Mouse (Mus musculus) kidney, embryonic 14.5 days (tissue): ENCODE data around the gene Pros1. TPM values are rescaled to one million over a fixed set of nuclear protein-coding genes. Genes with fewer than 3 reads are reported as not detected.

Source experiments
- ATAC-seq: fragments of 200-750 bp; cut with Nextera tagmentation; 2 replicates; pipeline ENCODE4 v1.8.0; 2017; ENCODE audit warnings: moderate number of reproducible peaks, mild to moderate bottlenecking, moderate TSS enrichment, moderate library complexity; ENCODE audit not compliant: low FRiP score, low TSS enrichment
- H3K27ac ChIP-seq: fragments of 300-500 bp; sonication (generic); 2 replicates; pipeline ENCODE4 v1.5.1; 2014; ENCODE audit warnings: low read depth, mild to moderate bottlenecking, low read length, moderate library complexity, mixed read lengths
- H3K27me3 ChIP-seq: fragments of 300-500 bp; sonication (generic); 2 replicates; pipeline ENCODE4 v1.6.1; 2014; ENCODE audit warnings: mild to moderate bottlenecking, low read length; ENCODE audit not compliant: control insufficient read depth, insufficient read depth
- H3K36me3 ChIP-seq: fragments of 300-500 bp; sonication (generic); 2 replicates; pipeline ENCODE4 v1.6.1; 2014; ENCODE audit warnings: low read length, mixed read lengths; ENCODE audit not compliant: control insufficient read depth, insufficient read depth
- H3K4me1 ChIP-seq: fragments of 300-500 bp; sonication (generic); 2 replicates; pipeline ENCODE4 v1.6.1; 2014; ENCODE audit warnings: low read length, mixed read lengths; ENCODE audit not compliant: control insufficient read depth, insufficient read depth
- H3K4me2 ChIP-seq: fragments of 300-500 bp; sonication (generic); replicated peaks from 2 replicates; pipeline ENCODE4 v1.6.1; 2014; ENCODE audit warnings: low read depth, mild to moderate bottlenecking, low read length
- H3K4me3 ChIP-seq: fragments of 300-500 bp; sonication (generic); 2 replicates; pipeline ENCODE4 v1.5.1; 2014; ENCODE audit warnings: mild to moderate bottlenecking, low read length
- H3K9ac ChIP-seq: fragments of 300-500 bp; sonication (generic); 2 replicates; pipeline ENCODE4 v1.6.1; 2014; ENCODE audit warnings: low read depth, mild to moderate bottlenecking, low read length, moderate library complexity
- H3K9me3 ChIP-seq: fragments of 300-500 bp; sonication (generic); 2 replicates; pipeline ENCODE4 v1.6.1; 2016; ENCODE audit warnings: low read length; ENCODE audit not compliant: control insufficient read depth
- WGBS: fragments of 180-500 bp; shearing (Covaris S2); extraction: QIAGEN DNeasy Blood & Tissue Kit; methylation state at CpG from one replicate; pipeline ENCODE4 v1.1.7; 2014; 5-methylcytosine and 5-hydroxymethylcytosine counted together
- microRNA-seq: library from miRNA; unstranded; fragments of <30 nt; microRNA quantifications from one replicate; pipeline ENCODE4, GENCODE M21; 2016
- polyA plus RNA-seq: library from polyadenylated mRNA; unstranded; fragments of >200 nt; fragmentation: Nextera tagmentation; extraction: Ambion mirVana; gene quantifications from 2 replicates; pipeline ENCODE4 v1.2.1, GENCODE M21; 2014

The Pros1 gene
- polyA plus RNA-seq, 1 experiment from 2014 or later, result 28.9 TPM

DNA sequence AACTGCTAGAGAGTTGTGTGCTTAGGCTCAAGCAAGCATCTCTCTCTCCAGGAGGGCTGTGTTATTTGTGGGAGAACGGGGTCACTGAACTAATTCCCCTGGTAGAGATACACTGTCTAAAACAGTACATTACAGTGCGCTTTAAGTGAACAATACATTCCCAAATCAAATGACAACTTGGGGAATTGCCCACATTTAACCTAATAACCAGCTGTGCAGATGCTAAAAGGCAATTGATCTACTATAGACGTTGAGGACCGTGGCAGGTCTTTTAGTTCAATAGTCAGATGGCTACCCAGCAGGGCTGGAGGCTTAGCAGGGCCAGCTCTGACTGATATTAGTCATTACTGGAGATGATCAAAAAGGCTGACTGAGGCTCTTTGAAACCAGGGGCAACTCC is 104.4 kb downstream of the Pros1 start:
- WGBS, result 76% methylated on average over 4 of the region's 4 CpGs
- Histone ChIP-seq H3K27ac (no peak overlapping the region), H3K27me3 (no peaks in the 10 kb centered on the region), H3K4me1 (no peaks in the 10 kb centered on the region), H3K4me2 (no peak overlapping the region), H3K9ac (no peak overlapping the region), H3K9me3 (no peaks in the 10 kb centered on the region), H3K4me3 (no peak overlapping the region), H3K36me3 (no peaks in the 10 kb centered on the region)
- no peak for ATAC-seq

DNA sequence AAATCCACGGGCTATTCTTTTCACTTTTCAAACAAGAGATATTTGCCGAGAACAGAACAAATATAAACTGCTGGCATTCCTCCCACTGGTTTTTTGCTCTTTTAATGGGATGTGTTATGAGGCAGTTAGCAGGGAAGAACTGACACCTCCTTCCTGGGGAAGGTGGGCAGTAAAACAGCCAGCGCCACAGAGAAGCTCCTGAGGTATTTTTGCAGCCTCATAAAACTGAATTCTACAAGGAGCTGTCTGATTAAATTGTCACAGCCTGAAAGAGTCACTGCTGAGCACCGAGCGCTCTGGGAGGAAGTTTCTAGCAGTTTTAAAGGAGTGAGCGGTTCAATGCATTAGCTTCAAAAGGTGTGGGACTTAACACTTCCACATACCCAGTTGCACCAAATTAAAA is 110.3 kb downstream of the Pros1 start:
- H3K9me3 ChIP-seq, result no peaks in the 10 kb centered on the region
- H3K9ac ChIP-seq, result no peak overlapping the region
- ATAC-seq, result no peak
- H3K27me3 ChIP-seq, result no peaks in the 10 kb centered on the region
- no peak overlapping the region for H3K4me3 ChIP-seq
- WGBS, result 13% methylated on average over 6 of the region's 6 CpGs
- H3K27ac ChIP-seq, result no peak overlapping the region
- no peaks in the 10 kb centered on the region for H3K4me1 ChIP-seq
- H3K36me3 ChIP-seq, result no peaks in the 10 kb centered on the region
- H3K4me2 ChIP-seq, result no peak overlapping the region

DNA sequence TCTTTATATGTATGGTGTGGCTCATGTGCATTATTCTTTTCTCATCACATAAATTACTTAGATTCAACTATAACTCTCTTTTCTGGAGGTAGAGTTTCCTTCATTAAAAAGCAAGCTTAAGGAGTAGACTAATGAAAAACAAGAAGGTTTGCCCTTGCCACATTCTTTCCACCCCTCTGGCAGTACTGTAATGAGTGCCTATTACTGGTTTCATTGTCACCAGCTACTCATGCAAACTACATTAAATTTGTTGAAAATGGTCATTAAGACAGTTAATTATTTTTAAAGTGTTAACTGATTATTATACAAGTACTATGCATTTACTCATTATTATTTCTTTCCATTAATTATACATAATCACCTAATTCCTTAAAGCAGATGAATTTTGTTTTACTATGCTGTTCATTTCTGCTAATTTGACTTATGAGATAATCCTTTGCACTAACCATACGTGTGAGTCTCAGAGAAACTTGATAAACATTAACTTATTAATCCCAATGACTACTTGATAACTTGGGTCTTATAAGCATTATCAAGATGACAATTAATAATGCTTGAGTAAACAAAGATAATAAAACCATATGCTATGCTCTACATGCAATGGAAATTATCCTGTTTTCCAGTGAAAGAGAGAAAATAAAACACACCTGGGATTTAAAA is 117.7 kb downstream of the Pros1 start:
- Histone ChIP-seq H3K4me1 (no peaks in the 10 kb centered on the region), H3K9me3 (no peaks in the 10 kb centered on the region), H3K4me2 (no peak overlapping the region), H3K36me3 (no peaks in the 10 kb centered on the region), H3K9ac (no peak overlapping the region), H3K4me3 (no peak overlapping the region), H3K27ac (no peak overlapping the region), H3K27me3 (no peaks in the 10 kb centered on the region)
- ATAC-seq, result no peak
- WGBS, result 80% methylated on average over 1 of the region's 1 CpGs

DNA sequence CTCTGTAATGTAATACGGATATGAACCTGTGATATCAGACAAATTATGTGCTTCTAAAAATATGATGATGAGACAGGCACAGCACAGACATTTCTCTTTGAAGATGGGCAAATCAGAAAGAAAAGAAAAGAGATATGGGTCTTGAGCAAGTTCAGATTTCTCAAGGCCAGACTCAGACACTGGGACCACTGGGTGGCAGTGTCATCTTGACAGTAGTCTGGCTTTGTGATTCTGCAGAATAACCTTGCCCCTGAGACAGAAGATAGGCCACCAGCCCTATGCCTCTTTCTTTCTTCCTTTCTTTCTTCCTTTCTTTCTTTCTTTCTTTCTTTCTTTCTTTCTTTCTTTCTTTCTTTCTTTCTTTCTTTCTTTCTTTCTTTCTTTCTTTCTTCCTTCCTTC is 120.8 kb downstream of the Pros1 start:
- Histone ChIP-seq H3K27ac (no peak overlapping the region), H3K27me3 (no peaks in the 10 kb centered on the region), H3K4me3 (no peak overlapping the region), H3K36me3 (no peaks in the 10 kb centered on the region), H3K9ac (no peak overlapping the region), H3K9me3 (no peaks in the 10 kb centered on the region), H3K4me2 (no peak overlapping the region), H3K4me1 (no peaks in the 10 kb centered on the region)
- no peak for ATAC-seq
- 83% methylated on average over 1 of the region's 1 CpGs for WGBS

Small RNAs within 50 kb of the gene (microRNA-seq; reads per million reads assigned to microRNA genes)
- not detected for gene Gm25986

Other genes with a start within 250 kb of the Pros1 start
- gene Nsun3, start 67.5 kb upstream of the Pros1 start, polyA plus RNA-seq, result 9.4 and 10.5 TPM in 2 replicates
- 0.38 and 0.63 TPM in 2 replicates for gene Stx19, start 39.6 kb upstream of the Pros1 start, polyA plus RNA-seq
- gene Arl13b, start 7.3 kb upstream of the Pros1 start, polyA plus RNA-seq, result 12.4 and 19.0 TPM in 2 replicates